Mouse (Mus musculus) frontal cortex, postnatal 10 days (tissue): ENCODE data around the gene Ube2d2b.

Experiments used
- DNase-seq, 2 experiments: peaks; one replicate each; pipeline ENCODE4 v3.0.0; 2022; ENCODE audit warnings: low spot score in 2 of 2, mixed read lengths in 1 of 2

The Ube2d2b gene

DNA sequence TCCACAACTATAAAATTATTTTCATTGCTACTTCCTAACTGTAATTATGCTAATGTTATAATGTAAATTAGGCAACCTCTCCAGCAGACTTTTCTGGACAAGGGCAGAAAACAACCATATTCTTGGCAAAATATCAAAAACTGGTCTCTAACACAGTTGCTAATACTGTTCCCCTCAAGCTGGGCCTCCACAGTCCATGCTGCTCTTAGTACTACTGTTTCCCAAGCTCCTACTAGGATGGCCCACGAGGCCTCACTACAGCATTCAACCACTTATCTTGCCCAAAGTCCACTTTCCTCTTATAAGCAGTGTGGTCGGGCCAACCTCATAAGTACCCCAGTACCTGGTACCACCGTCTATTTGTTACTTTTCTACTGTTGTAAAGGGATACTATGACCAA, 24.7 kb downstream of the Ube2d2b start:
- DNase-seq = no peak

DNA sequence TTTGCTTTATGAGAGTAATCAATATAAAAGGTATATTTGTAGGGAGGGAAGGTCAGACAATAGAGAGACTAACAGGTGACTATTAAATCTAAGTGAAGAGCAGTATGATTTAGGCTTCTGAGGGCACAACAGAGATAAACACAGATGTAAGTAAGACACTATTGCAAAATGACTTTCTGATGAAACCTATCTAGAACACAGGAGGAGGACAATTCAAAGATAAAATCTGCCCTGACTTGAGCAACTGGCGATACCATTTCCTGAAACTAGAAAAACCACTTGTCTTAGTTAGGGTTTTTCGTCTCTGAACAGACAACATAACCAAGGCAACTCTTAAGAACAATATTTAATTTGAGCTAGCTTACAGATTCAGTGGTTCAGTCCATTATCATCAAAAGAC, 25.6 kb downstream of the Ube2d2b start:
- DNase-seq = no peak

DNA sequence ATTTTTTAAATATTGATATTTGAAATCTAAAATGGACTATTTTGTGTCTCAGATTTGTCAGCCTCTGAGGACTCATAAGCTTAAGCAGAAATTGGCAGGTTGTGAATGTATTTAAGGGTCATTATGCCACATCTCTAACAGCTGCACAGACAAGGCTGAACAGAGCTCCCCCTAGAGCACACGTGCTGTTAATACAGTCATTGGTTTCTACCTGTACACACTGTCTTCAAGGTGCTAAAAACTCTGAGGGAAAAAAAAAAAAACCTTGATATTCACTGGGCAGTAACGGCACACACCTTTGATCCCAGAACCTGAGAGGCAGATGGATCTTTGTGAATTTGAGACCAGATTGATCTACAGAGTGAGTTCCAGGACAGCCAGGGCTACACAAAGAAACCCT, 29.1 kb downstream of the Ube2d2b start:
- DNase-seq = no peak

DNA sequence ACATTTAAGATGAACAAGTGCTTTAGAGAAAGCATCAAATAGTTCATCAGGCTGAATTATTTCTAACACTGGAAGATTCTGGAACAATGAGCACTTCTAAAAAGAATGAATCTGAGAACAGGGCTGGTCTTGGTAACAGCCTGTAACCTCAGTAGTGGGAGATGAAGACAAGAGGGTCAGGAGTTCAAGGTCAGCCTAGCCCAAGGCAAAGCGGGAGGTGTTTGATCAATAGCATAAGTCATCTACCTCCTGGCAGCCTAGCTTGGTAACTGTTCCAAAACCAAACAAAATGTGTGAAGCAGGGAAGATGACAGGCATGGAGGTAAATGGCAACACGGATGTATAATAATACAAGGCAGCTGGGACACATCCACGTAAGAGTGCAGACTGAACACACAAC, 34.1 kb downstream of the Ube2d2b start:
- DNase-seq = no peak

DNA sequence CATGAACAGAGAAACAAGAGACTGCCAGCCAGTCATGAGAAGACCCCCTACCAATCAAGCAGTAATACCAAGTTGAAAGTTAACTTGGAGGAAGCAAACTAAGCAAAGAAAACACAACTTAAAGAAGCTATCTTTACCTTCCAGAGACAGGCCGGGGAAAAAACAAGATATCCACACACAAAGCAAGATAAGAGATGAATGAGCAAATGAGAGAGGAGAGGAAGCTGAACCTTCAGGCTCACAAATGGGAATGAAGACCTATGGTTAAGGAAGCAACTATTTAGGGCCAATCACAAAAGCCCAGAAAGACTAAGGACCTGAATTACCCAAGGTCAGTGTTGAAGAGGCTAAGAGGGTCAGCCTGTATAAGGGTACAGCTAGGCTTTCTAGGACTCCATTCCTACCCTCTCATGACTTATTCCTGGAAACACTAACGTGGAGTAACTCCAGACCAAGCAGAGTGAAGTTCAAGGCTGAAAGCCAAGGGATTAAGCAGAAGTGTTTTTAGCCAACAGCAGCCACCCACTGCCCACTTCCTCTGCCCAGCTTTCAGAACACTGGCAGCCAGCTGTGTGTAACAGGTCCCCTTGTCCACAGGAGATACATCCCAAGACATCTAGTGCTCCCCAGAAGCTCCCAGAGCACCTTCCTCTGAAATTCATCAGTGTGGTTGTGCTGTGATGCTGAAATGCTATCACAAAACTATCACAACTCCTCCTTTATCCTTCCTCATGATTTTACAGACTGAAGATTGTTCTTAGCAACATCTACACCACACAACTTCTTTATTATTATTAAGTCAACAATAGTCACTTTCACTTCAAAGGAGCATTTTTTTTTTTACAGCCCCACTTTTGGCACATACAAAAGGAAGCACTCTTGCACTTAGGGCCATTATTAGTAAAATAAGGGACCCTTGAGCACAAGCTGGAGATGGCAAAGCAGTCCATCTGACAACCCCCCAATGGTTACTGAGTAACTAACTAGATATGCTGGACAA, 36.5 kb downstream of the Ube2d2b start:
- no peak for DNase-seq

DNA sequence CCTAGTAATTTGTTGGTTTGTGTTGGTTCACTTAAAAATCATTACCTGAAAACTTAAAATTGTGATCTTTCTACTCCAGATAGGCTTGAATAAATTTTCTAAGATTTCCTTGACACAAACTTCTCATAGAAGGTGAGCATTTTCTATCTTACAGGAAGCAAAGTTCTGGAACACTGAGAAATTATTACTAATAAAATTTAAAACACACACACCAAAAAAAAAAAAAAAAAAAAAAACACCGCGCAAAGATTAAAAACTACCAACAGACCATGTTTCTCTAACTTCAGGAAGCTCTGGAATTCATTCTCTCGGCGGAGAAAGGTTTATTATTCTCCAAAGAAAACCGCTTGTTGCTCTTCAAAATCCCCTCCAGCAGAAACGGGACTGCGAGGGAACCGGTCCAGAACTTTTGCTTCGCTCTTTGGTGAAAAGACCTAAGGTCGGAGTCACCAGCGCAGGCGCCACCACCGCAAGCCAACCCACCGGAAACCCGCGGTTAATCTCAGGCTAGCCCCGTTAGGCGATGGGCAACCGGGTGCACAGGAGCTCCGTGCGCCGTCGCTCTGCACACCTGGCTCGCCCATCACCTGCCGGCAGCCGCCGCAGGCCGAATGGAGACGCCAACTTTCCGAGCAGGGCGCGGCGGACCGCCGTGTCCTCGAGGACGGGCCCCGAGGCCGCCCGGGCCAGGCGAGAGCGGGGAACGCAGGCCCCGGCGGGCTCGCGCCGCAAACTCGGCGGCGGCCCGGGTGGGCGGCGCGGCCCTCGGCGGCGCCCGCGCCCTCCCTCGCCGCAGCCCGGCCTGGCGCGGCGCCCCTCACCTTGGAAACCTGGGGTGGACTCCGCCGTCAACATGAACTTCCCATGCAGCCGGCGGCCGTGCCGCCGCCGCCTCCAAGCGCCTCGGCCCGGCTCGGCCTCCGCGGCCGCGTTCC, 38.3 kb downstream of the Ube2d2b start:
- DNase-seq = peak in 1 of 2 experiments; percentile 47

DNA sequence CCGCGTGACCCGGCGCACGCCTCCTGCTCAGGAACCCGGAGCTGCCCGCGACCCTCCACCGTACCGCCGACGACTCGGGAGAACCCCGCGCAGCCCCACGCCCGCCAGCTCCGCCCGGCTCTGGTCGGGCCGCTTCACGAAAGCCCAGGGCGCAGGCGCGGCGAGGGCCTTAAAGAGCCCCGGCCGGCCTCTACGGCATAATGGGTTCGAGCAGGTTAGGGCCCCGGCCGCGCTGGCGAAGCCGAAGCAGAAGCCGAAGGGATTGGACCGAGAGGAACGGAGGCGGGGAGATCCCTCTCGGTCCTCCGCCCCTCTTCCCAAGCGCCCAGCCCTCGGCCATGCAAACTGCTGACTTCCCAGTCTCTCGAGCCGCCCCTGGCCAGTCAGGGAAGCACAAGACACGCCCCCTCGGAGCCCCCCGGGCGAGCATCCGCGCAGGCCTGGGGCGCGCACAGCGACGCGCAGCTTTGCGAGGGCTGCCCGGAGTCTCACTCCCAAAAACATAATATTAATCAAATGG, 39.1 kb downstream of the Ube2d2b start:
- peak; percentile 86 to 89 for DNase-seq

DNA sequence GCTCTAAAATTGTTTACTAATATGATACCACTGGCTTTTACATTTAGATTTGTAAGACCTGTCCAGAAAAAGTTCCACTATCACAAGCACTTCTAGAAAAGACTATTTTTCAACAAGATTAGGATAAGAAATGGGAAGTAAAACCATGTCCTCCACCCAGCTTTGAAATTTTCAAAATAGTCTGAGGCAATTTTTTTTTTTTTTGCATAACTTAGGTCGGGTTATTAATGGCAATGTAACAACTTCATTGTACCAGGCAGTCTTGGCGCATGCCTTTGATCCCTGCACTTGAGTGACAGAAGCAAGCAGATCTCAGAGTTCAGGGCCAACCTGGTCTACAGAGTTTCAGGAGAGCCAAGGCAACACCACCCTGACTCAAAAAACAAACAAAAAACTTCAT, 39.8 kb downstream of the Ube2d2b start:
- DNase-seq = no peak

DNA sequence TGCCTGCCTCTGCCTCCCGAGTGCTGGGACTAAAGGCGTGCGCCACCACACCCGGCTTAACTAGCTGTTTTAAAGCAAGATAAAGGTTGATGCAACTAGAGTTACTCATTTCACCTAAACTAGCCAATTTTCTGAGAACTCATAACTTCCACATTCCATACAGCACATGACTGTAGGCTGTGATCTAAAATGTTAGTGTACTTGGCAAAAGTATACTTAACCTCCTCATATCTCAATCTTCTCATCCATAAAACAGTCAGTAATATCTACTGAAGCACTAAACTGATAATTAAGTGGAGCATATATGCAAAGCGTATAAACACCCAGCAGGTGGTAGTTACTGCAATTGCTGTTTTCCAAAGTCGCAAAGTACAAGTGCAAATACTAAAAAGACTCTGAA, 43.4 kb downstream of the Ube2d2b start:
- no peak for DNase-seq

DNA sequence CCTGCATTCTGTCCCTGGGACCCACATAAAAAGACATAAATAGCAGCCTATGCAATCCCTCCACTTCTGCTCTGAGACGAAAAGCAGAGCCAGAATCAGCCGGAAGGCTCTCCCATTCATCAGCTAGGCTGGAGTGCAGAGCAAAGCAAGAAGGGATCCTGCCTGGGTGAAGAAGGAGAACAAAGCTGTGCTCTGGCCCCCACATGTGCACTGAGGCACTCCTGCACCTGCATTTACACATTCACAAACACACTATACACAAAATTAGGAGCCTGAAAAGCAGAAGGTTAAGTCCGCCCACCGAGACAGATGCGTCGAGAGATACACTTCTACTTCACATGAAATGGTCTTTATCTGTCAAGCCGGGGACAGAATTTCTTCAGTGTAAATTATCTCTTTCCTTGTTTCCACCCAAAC, 44.0 kb downstream of the Ube2d2b start:
- DNase-seq = peak in 1 of 2 experiments; percentile 15

DNA sequence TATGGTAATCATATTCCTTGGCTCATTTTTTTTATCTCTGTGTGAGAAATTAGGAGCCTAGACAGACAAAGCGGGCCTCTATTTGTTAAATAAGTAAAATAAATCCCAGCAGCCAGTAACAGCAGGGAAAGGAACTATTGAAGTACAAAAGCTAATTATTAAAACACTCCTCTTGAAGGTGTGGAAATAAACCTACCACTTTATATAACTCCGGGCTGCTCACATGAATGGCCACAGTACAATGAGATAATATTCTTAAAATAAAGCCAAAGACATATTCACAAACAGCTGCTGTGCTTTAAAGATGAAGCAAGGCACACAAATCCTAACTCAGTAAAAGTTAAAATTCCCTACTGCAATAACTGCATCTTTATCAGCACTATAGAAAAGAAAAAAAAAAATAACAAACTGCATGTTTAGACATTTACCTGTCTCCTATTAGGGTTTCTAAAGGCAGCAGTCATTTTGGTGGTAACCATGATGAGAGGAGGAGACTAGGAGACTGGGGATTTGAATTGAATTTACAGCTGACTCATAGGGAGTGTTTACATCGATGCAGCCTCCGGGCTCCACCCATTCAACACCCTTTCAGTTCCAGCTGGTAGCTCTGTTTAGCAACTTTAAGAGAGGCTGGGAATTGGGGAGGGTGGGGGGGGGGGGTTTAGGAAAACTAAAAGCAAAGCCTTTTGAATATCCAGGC, 44.8 kb downstream of the Ube2d2b start, which contains the start of gene Evi5:
Evi5 (minus strand) TSS at position 547 of the 700 bp plus-strand sequence.
- DNase-seq = no peak

DNA sequence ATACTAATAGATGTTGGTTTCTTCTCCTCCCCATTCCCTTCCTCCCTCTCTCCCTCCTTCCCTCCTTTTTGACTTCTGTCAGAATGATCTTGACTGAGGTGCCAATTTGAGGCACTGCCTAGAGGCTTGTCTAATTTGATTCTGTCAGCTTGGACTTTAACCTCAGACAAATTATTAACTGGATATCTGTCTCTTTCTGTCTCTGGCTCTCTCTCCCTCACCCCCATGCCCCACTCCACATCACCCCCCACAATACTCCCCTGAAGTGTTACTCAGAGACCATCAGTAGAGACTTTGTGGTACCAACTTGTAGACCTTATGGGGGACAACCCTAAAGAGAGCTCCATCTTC, 45.3 kb downstream of the Ube2d2b start:
- DNase-seq = no peak

DNA sequence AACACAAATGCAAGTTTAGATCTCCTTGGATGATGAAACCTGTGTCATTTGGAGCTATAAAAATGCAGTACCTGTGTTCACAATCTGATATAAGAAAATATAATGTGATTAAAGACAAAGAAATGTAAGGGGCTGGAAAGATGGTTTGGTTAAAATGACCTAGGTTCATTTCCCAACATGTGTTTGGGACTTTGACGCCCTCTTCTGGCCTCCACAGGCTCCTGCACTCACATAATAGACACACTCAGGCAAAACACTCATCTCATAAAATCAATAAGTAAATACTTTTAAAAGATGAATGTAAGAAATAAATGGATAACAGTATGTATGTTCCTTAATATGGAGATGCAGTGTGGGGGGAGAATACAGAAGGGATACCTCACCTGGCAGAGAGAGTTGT, 47.2 kb downstream of the Ube2d2b start:
- no peak for DNase-seq

DNA sequence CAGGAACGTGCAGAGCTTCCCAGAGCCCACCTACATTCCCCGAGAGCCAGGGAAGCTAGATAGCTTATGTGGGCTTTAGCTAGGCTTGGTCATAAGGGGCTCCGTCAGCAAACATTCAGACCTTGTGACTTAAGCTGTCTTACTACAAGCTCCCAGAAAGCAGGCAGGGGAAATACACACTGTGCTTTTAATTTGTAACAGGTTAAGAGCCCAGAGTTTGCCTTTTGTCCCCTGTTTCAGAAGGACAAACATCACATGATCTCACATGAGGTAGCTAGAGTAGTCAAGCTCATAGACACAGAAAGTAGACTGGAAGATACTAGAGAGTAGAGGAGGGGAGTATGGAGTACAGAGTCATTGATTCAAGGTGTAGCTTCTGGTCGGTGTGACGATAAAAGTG, 50.8 kb downstream of the Ube2d2b start:
- DNase-seq = no peak
